Mouse (Mus musculus) heart, embryonic 16.5 days (tissue): Measurements from ENCODE around the gene Socs2. TPM values are rescaled to one million over a fixed set of nuclear protein-coding genes. Genes with fewer than 3 reads are reported as not detected.

ENCODE experiments used
- ATAC-seq: fragments of 200-750 bp; cut with Nextera tagmentation; replicated peaks from 2 replicates; pipeline ENCODE4 v1.8.0; 2017; ENCODE audit warnings: moderate number of reproducible peaks; ENCODE audit not compliant: insufficient read depth, low FRiP score; ENCODE audit errors: extremely low read depth
- H3K27ac ChIP-seq: fragments of 300-500 bp; sonication (generic); 2 replicates; pipeline ENCODE4 v1.5.1; 2014; ENCODE audit warnings: mild to moderate bottlenecking, low read length, control low read depth, moderate library complexity
- H3K27me3 ChIP-seq: fragments of 300-500 bp; sonication (generic); 2 replicates; pipeline ENCODE4 v1.6.1; 2014; ENCODE audit warnings: low read length, mixed read lengths; ENCODE audit not compliant: control insufficient read depth, insufficient read depth
- H3K36me3 ChIP-seq: fragments of 300-500 bp; sonication (generic); 2 replicates; pipeline ENCODE4 v1.6.1; 2014; ENCODE audit not compliant: control insufficient read depth, insufficient read depth
- H3K4me1 ChIP-seq: fragments of 300-500 bp; sonication (generic); 2 replicates; pipeline ENCODE4 v1.6.1; 2014; ENCODE audit warnings: low read length, mixed read lengths; ENCODE audit not compliant: control insufficient read depth, insufficient read depth
- H3K4me2 ChIP-seq: fragments of 300-500 bp; sonication (generic); 2 replicates; pipeline ENCODE4 v1.6.1; 2014; ENCODE audit warnings: low read depth, mild to moderate bottlenecking, control low read depth, low read length
- H3K4me3 ChIP-seq: fragments of 300-500 bp; sonication (generic); 2 replicates; pipeline ENCODE4 v1.5.1; 2014; ENCODE audit warnings: mild to moderate bottlenecking, control low read depth, low read length
- H3K9ac ChIP-seq: fragments of 300-500 bp; sonication (generic); 2 replicates; pipeline ENCODE4 v1.6.1; 2014; ENCODE audit warnings: low read length, control low read depth
- H3K9me3 ChIP-seq: fragments of 300-500 bp; sonication (generic); replicated peaks from 2 replicates; pipeline ENCODE4 v1.6.1; 2016; ENCODE audit warnings: low read length; ENCODE audit not compliant: control insufficient read depth
- WGBS: fragments of 180-500 bp; shearing (Covaris S2); extraction: QIAGEN DNeasy Blood & Tissue Kit; methylation state at CpG from one replicate; pipeline ENCODE4 v1.1.7; 2014; 5-methylcytosine and 5-hydroxymethylcytosine counted together
- polyA plus RNA-seq: library from polyadenylated mRNA; unstranded; fragments of >200 nt; fragmentation: Nextera tagmentation; extraction: Ambion mirVana; gene quantifications from 2 replicates; pipeline ENCODE4 v1.2.1, GENCODE M21; 2015

Gene Socs2
- polyA plus RNA-seq, 1 experiment from 2014 or later: 33.9 TPM

DNA sequence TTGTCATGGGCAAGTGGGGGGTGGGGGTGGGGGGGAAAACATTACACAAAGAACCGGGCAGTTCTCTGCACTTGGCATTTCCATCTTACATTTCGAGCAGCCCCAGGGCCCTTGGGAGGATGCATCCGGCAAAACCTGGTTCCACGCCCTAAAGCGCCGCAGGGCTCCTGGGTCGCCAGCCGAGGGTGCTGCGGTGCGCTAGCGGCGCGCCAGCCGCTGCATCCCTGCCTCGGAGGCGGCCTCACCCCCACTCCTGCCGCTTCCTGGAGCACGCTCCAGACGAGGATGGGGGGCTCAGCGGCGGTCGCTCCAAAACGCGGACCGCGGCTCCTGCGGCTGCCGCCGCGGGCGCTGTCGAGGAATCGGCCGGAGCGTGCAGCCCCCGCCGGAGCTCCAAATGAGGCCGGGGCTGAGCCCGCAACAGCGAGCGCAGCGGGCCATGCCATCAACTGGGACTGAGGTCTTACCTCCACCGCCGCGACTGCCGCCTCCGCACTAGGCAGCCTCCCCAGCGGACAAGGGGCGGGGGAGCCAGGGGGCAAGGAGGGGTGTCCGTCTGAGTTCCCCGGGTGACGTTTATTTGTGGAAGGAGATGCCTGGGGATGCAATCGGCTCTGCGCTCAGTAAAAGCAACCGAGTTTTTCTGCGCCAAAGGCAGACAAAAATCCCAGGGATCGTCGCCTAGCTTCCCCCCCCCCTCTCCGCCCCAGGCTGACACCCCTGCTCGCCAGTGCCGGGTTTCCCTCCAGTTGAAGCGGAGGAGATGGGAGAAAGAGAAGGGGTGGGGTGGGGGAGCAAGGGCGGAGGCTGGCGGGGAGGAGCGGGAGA lies 1.2 kb downstream of the Socs2 start:
- Histone ChIP-seq H3K4me2 (peak overlapping the region; percentile 89), H3K4me1 (peaks cover 8% of the 10 kb centered on the region), H3K36me3 (peaks cover 7% of the 10 kb centered on the region; the same call in 1 of the 2 replicates), H3K4me3 (peak overlapping the region; percentile 63), H3K9ac (peak overlapping the region; percentile 72), H3K9me3 (no peaks in the 10 kb centered on the region), H3K27me3 (no peaks in the 10 kb centered on the region; the same call in 1 of the 2 replicates), H3K27ac (peak overlapping the region; percentile 76)
- WGBS: under 1% methylated on average over 64 of the region's 65 CpGs
- peak; percentile 12; the same call in 1 of the 2 replicates for ATAC-seq

- Histone ChIP-seq H3K27me3 (no peaks in the 10 kb centered on the region; the same call in 1 of the 2 replicates), H3K4me1 (peaks cover 8% of the 10 kb centered on the region), H3K27ac (peak overlapping the region; percentile 76), H3K9me3 (no peaks in the 10 kb centered on the region), H3K9ac (peak overlapping the region; percentile 72), H3K36me3 (peaks cover 11% of the 10 kb centered on the region; the same call in 1 of the 2 replicates), H3K4me3 (peak overlapping the region; percentile 63), H3K4me2 (peak overlapping the region; percentile 89)
- WGBS: 0% methylated on average over 15 of the region's 15 CpGs
- ATAC-seq: no peak
These were observed 1.8 kb downstream of the Socs2 start for GRCm38 (mm10) chr10:95415159-95415532.

DNA sequence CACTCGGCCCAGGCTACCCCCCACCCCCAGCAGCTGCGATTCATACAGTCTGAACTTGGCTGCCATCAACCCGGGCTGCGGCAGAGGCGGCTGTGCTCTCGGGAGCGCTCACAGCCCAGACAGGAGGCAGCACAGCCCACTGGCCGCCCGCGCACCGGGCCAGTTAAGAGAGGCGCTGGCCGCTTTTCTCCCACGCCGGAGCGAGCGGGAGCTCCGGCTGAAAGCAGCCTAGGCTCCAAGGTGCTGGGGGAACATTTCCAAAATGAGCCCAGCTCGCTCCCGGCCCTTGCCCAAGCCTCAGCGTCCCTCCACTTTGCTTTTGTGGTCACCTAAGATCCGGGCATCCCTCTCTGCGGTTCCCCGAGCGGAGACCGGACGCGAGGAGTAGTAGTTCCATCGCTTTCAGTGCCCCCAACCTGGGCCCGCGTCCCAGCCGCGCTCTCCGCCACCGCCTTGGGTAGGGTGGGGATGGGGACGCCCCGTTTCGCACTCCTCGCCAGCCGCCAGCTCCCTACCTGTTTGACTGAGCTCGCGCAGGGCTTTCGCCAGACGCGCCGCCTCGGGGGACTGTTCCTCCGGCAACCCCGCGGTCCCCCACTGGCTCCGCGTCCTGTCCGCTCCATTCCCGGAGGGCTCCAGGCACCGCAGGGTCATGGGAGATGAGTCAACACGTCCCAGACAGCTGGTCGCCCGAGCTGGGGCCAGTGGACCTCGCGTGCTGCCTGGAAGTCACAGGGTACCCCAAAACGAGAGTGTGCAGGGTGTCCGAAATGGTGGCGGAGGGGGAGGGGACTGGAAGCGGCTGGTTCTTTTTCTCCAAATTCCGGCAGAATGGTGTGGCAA lies 2.4 kb downstream of the Socs2 start:
- Histone ChIP-seq H3K4me2 (peak overlapping the region; percentile 89), H3K27me3 (no peaks in the 10 kb centered on the region; the same call in 1 of the 2 replicates), H3K9ac (peak overlapping the region; percentile 72), H3K4me3 (peak overlapping the region; percentile 63), H3K9me3 (no peaks in the 10 kb centered on the region), H3K36me3 (peaks cover 13% of the 10 kb centered on the region; the same call in 1 of the 2 replicates), H3K4me1 (peaks cover 8% of the 10 kb centered on the region), H3K27ac (0 out of 2 replicates have a peak overlapping the region, but pooled peaks have one; percentile 16)
- 0 out of 2 replicates have a peak, but pooled peaks have one; percentile 21 for ATAC-seq
- 1% methylated on average over 64 of the region's 65 CpGs for WGBS

- Histone ChIP-seq H3K4me1 (peaks cover 4% of the 10 kb centered on the region), H3K27me3 (no peaks in the 10 kb centered on the region; the same call in 1 of the 2 replicates), H3K27ac (no peak overlapping the region), H3K9me3 (no peaks in the 10 kb centered on the region), H3K4me3 (no peak overlapping the region), H3K9ac (no peak overlapping the region), H3K4me2 (no peak overlapping the region), H3K36me3 (peaks cover 13% of the 10 kb centered on the region; the same call in 1 of the 2 replicates)
- 88% methylated on average over 9 of the region's 9 CpGs for WGBS
- ATAC-seq: no peak
These were observed 5.8 kb downstream of the Socs2 start for GRCm38 (mm10) chr10:95411139-95411538.

GRCm38 (mm10) chr10:95410709-95411108 lies 6.3 kb downstream of the Socs2 start:
- H3K9ac ChIP-seq: no peak overlapping the region
- no peaks in the 10 kb centered on the region; the same call in 1 of the 2 replicates for H3K27me3 ChIP-seq
- H3K4me3 ChIP-seq: no peak overlapping the region
- no peak overlapping the region for H3K27ac ChIP-seq
- H3K9me3 ChIP-seq: no peaks in the 10 kb centered on the region
- H3K4me1 ChIP-seq: peaks cover 4% of the 10 kb centered on the region
- H3K4me2 ChIP-seq: no peak overlapping the region
- 88% methylated on average over 7 of the region's 7 CpGs for WGBS
- no peak for ATAC-seq
- peaks cover 13% of the 10 kb centered on the region; the same call in 1 of the 2 replicates for H3K36me3 ChIP-seq

DNA sequence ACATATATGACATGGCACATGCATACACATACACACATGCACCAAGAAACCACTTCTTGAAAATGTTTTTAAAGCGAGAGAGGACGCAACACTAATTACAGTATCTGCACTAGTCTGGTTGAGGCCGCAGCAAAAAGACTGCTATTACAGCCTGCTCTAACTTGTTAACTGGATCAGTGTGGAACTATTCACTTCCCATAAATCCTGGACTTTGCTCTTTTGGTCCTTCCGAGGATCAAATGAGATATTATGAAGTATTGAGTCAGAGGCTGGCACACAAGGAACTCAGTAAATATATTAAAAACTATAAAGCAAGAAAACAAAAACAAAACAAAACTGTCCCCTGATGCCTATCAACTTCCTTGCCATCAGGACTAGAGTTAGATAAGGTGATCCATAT lies 6.8 kb downstream of the Socs2 start:
- Histone ChIP-seq H3K27me3 (no peaks in the 10 kb centered on the region; the same call in 1 of the 2 replicates), H3K36me3 (peaks cover 13% of the 10 kb centered on the region; the same call in 1 of the 2 replicates), H3K9ac (no peak overlapping the region), H3K4me1 (peaks cover 4% of the 10 kb centered on the region), H3K27ac (no peak overlapping the region), H3K4me2 (no peak overlapping the region), H3K9me3 (no peaks in the 10 kb centered on the region), H3K4me3 (no peak overlapping the region)
- ATAC-seq: no peak
- WGBS: 88% methylated on average over 4 of the region's 4 CpGs

- Histone ChIP-seq H3K4me1 (peaks cover 4% of the 10 kb centered on the region), H3K36me3 (peaks cover 13% of the 10 kb centered on the region; the same call in 1 of the 2 replicates), H3K9me3 (no peaks in the 10 kb centered on the region), H3K4me2 (no peak overlapping the region), H3K27ac (no peak overlapping the region), H3K27me3 (no peaks in the 10 kb centered on the region; the same call in 1 of the 2 replicates), H3K4me3 (no peak overlapping the region), H3K9ac (no peak overlapping the region)
- no peak for ATAC-seq
- 78% methylated on average over 7 of the region's 7 CpGs for WGBS
These were observed 7.8 kb downstream of the Socs2 start for GRCm38 (mm10) chr10:95409149-95409548.

DNA sequence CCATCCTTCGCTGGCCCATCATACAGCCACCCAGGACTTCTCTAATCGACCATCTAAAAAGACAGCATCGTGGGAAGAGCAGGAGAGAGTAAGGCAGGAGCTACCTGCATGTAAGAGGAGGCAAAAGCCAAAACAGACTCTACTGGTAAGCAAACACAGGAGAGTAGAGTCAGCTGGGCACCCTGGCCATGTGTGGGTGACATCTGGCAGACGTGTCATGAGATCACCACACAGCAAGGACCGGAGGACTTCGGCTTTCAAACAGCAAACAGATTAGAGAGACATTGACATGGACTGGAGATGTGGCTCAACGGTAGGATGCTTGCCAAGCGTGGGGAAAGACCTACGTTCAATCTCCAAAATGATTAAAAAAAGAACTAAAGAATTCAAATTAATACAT lies 8.5 kb downstream of the Socs2 start:
- WGBS: 66% methylated on average over 9 of the region's 9 CpGs

More for the DNA sequence above, 8.5 kb downstream of the Socs2 start:
- peaks cover 13% of the 10 kb centered on the region; the same call in 1 of the 2 replicates for H3K36me3 ChIP-seq
- H3K4me3 ChIP-seq: no peak overlapping the region
- H3K9ac ChIP-seq: no peak overlapping the region
- ATAC-seq: no peak
- no peaks in the 10 kb centered on the region; the same call in 1 of the 2 replicates for H3K27me3 ChIP-seq
- no peaks in the 10 kb centered on the region for H3K4me1 ChIP-seq
- H3K27ac ChIP-seq: no peak overlapping the region
- no peak overlapping the region for H3K4me2 ChIP-seq
- no peaks in the 10 kb centered on the region for H3K9me3 ChIP-seq
